Mouse (Mus musculus): ENCODE measurements around the gene Gm7247.
"Not testable (repeated sequence)": the region's sequence is repeated elsewhere in the genome, so short reads cannot be mapped to it uniquely, and the experiment has no call there.

DNA sequence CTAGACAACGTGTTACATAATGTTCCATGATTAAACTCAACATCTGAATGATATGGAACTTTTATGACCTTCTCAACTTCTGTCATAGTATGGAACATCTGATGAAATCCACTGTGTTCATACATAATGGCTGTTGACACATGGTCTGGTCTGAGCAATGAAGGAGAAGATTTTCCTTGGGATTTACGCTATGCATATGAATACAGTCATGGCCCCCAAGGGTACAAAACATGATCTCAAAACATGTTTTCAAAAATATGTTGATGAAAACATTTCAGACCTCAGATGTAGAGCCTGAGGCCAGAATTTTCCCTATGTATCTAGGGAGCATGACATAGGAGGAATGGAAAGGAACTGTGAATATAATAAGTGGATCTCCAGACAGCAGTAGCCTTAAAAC, 90.0 kb downstream of the Gm7247 start, which contains the start of gene Vmn2r89:
- TF ChIP-seq MEF2A (IDR thresholded peaks at IDR 0.05; ENCODE audit: extremely low read depth, insufficient replicate concordance, low read depth, low read length, poor library complexity, severe bottlenecking); CTCF (IDR thresholded peaks at IDR 0.05 in 2 of 3, conservative IDR thresholded peaks at IDR 0.05 in 1 of 3; ENCODE audit: control insufficient read depth in 1 of 3, insufficient read depth in 1 of 3, low read depth in 2 of 3, low read length in 3 of 3, poor library complexity in 1 of 3, severe bottlenecking in 1 of 3): not testable (repeated sequence)

Data from MEL (cell line).